Mouse (Mus musculus) heart, embryonic 11.5 days (tissue): ENCODE measurements around the gene Osbpl9. TPM values are rescaled to one million over a fixed set of nuclear protein-coding genes. Genes with fewer than 3 reads are reported as not detected.

Experiments
- ATAC-seq: fragments of 200-750 bp; cut with Nextera tagmentation; replicated peaks from 2 replicates; pipeline ENCODE4 v1.8.0; 2017; ENCODE audit warnings: moderate library complexity; ENCODE audit not compliant: insufficient number of reproducible peaks, low FRiP score, low TSS enrichment
- H3K27ac ChIP-seq: fragments of 300-500 bp; sonication (generic); 2 replicates; pipeline ENCODE4 v1.5.1; 2014; ENCODE audit warnings: mild to moderate bottlenecking, low read depth, low read length
- H3K27me3 ChIP-seq: fragments of 300-500 bp; sonication (generic); 2 replicates; pipeline ENCODE4 v1.6.1; 2014; ENCODE audit warnings: mild to moderate bottlenecking, low read length, mixed read lengths; ENCODE audit not compliant: control insufficient read depth, insufficient read depth
- H3K36me3 ChIP-seq: fragments of 300-500 bp; sonication (generic); 2 replicates; pipeline ENCODE4 v1.6.1; 2014; ENCODE audit warnings: mild to moderate bottlenecking, low read length, moderate library complexity, mixed read lengths; ENCODE audit not compliant: control insufficient read depth, insufficient read depth
- H3K4me1 ChIP-seq: fragments of 300-500 bp; sonication (generic); 2 replicates; pipeline ENCODE4 v1.6.1; 2014; ENCODE audit warnings: low read length; ENCODE audit not compliant: control insufficient read depth, insufficient read depth
- H3K4me2 ChIP-seq: fragments of 300-500 bp; sonication (generic); 2 replicates; pipeline ENCODE4 v1.6.1; 2014; ENCODE audit warnings: mild to moderate bottlenecking, moderate library complexity
- H3K4me3 ChIP-seq: fragments of 300-500 bp; sonication (generic); 2 replicates; pipeline ENCODE4 v1.5.1; 2014; ENCODE audit warnings: low read depth, low read length
- H3K9ac ChIP-seq: fragments of 300-500 bp; sonication (generic); 2 replicates; pipeline ENCODE4 v1.6.1; 2014; ENCODE audit warnings: mild to moderate bottlenecking, low read depth, low read length, moderate library complexity
- H3K9me3 ChIP-seq: fragments of 300-500 bp; sonication (generic); replicated peaks from 2 replicates; pipeline ENCODE4 v1.6.1; 2016; ENCODE audit warnings: low read length; ENCODE audit not compliant: control insufficient read depth
- WGBS: fragments of 180-500 bp; shearing (Covaris S2); extraction: QIAGEN DNeasy Blood & Tissue Kit; methylation state at CpG from one replicate; pipeline ENCODE4 v1.1.7; 2014; ENCODE audit not compliant: insufficient replicate concordance; 5-methylcytosine and 5-hydroxymethylcytosine counted together
- microRNA counts: library from miRNA; unstranded; fragments of <30 nt; microRNA quantifications from one replicate; lab custom pipeline; 2015
- microRNA-seq: library from miRNA; unstranded; fragments of <30 nt; microRNA quantifications from one replicate; pipeline ENCODE4, GENCODE M21; 2016; ENCODE audit warnings: borderline number of aligned reads
- polyA plus RNA-seq: library from polyadenylated mRNA; unstranded; fragments of >200 nt; fragmentation: Nextera tagmentation; extraction: Ambion mirVana; gene quantifications from 2 replicates; pipeline ENCODE4 v1.2.1, GENCODE M21; 2014

The Osbpl9 gene
- polyA plus RNA-seq, 1 experiment from 2014 or later: 46.2 TPM

- Histone ChIP-seq H3K27ac (no peak overlapping the region), H3K9ac (no peak overlapping the region), H3K9me3 (no peaks in the 10 kb centered on the region), H3K4me2 (no peak overlapping the region), H3K4me1 (no peaks in the 10 kb centered on the region), H3K27me3 (no peaks in the 10 kb centered on the region), H3K36me3 (peaks cover 9% of the 10 kb centered on the region), H3K4me3 (no peak overlapping the region)
- 73% methylated on average over 7 of the region's 7 CpGs for WGBS
- no peak for ATAC-seq
Observed at GRCm38 (mm10) chr4:109017441-109017840, 184.6 kb downstream of the Osbpl9 start.

- Histone ChIP-seq H3K36me3 (peaks cover 6% of the 10 kb centered on the region), H3K9me3 (no peaks in the 10 kb centered on the region), H3K4me1 (no peaks in the 10 kb centered on the region), H3K27me3 (no peaks in the 10 kb centered on the region), H3K4me3 (no peak overlapping the region), H3K4me2 (no peak overlapping the region), H3K27ac (no peak overlapping the region), H3K9ac (no peak overlapping the region)
- no peak for ATAC-seq
- 85% methylated on average over 4 of the region's 4 CpGs for WGBS
Observed at GRCm38 (mm10) chr4:109014091-109014490, 188.0 kb downstream of the Osbpl9 start.

MicroRNAs encoded within 50 kb of the gene (microRNA counts, 519-probe panel; counts per million panel counts)
- 32.2 counts per million for microRNA mmu-miR-761 (lab: Ali Mortazavi, UCI)

Small RNAs within 50 kb of the gene (microRNA-seq; reads per million reads assigned to microRNA genes)
- gene Mir761: not detected

Other genes starting within 250 kb of the Osbpl9 start
- gene Nrd1, start 201.6 kb downstream of the Osbpl9 start, polyA plus RNA-seq: 42.5 and 46.6 TPM in 2 replicates
- gene Calr4, start 32.2 kb upstream of the Osbpl9 start, polyA plus RNA-seq: 0.23 and 0.34 TPM in 2 replicates
- gene Eps15, start 78.0 kb upstream of the Osbpl9 start, polyA plus RNA-seq: 38.5 and 45.6 TPM in 2 replicates
- 10.8 and 11.4 TPM in 2 replicates for gene Ttc39a, start 204.4 kb upstream of the Osbpl9 start, polyA plus RNA-seq